Mouse (Mus musculus) MEL (cell line): ENCODE results near the gene Tle3.

ENCODE experiments used
- MEF2A ChIP-seq: IDR thresholded peaks from 2 replicates; pipeline ENCODE4 v1.6.1; 2014; ENCODE audit warnings: low read depth, mild to moderate bottlenecking, inconsistent platforms, low read length, improper control_type of control experiment; ENCODE audit not compliant: poor library complexity, insufficient replicate concordance, severe bottlenecking; ENCODE audit errors: extremely low read depth
- POLR2A ChIP-seq, 2 experiments: IDR thresholded peaks; 2 replicates each; pipeline ENCODE4 v1.6.1; 2011 to 2012; ENCODE audit warnings: low read length in 2 of 2, mild to moderate bottlenecking in 2 of 2, control low read depth in 1 of 2, improper control_type of control experiment in 1 of 2, low read depth in 1 of 2, moderate library complexity in 1 of 2; ENCODE audit not compliant: control insufficient read depth in 1 of 2, insufficient read depth in 1 of 2, poor library complexity in 1 of 2

- TF ChIP-seq POLR2A (IDR thresholded peaks at IDR 0.05; ENCODE audit: control insufficient read depth in 1 of 2, insufficient read depth in 1 of 2, low read depth in 1 of 2, low read length in 2 of 2, poor library complexity in 1 of 2) (no peak), MEF2A (no peak)
Observed at GRCm38 (mm10) chr9:61445711-61446222, 73.6 kb downstream of the Tle3 start.
